Mouse (Mus musculus) CH12.LX (cell line): ENCODE measurements around the gene Gstm3.

Source experiments
- CHD1 ChIP-seq: IDR thresholded peaks from 2 replicates; pipeline ENCODE4 v1.6.1; 2012; ENCODE audit warnings: low read depth, low read length, improper control_type of control experiment, inconsistent platforms
- CTCF ChIP-seq, 2 experiments: IDR thresholded peaks in 1 of 2; conservative IDR thresholded peaks in 1 of 2; 2 replicates each; pipeline ENCODE4 v1.5.1; 2011 to 2012; ENCODE audit warnings: low read depth in 2 of 2, low read length in 2 of 2, improper control_type of control experiment in 1 of 2, inconsistent platforms in 1 of 2, mild to moderate bottlenecking in 1 of 2, moderate library complexity in 1 of 2
- ELF1 ChIP-seq: IDR thresholded peaks from 2 replicates; pipeline ENCODE4 v1.6.1; 2014; ENCODE audit warnings: low read depth, mild to moderate bottlenecking, inconsistent platforms, low read length, improper control_type of control experiment
- HCFC1 ChIP-seq: IDR thresholded peaks from 2 replicates; pipeline ENCODE4 v1.6.1; 2012; ENCODE audit warnings: low read depth, mild to moderate bottlenecking, inconsistent platforms, low read length, improper control_type of control experiment
- JUND ChIP-seq: conservative IDR thresholded peaks from 2 replicates; pipeline ENCODE4 v1.6.1; 2011; ENCODE audit warnings: low read depth, low read length, improper control_type of control experiment
- PAX5 ChIP-seq: IDR thresholded peaks from 2 replicates; pipeline ENCODE4 v1.6.1; 2012; ENCODE audit warnings: low read length, inconsistent platforms, mixed read lengths
- POLR2A ChIP-seq: IDR thresholded peaks from 2 replicates; pipeline ENCODE4 v1.6.1; 2011; ENCODE audit warnings: low read depth, mild to moderate bottlenecking, improper control_type of control experiment, low read length
- UBTF ChIP-seq: IDR thresholded peaks from 2 replicates; pipeline ENCODE4 v1.6.1; 2012; ENCODE audit warnings: low read depth, mild to moderate bottlenecking, inconsistent platforms, low read length, improper control_type of control experiment, moderate library complexity

DNA sequence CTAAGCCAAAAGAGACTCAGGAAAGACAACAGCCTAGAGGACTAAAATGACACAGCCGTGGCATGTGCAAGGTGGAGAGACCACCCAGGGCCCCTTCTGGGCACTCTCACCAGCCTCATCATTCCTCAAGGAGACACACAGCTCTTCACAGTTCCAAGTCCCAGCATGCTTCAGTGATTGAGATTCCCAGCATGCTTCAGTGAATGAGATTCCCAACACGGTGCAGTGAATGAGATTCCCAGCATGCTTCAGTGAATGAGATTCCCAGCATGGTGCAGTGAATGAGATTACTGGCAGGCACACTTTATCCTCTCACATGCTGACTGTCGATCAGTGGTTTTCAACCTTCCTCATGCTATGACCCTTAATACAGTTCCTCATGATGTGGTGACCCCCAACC, 42.5 kb upstream of the Gstm3 start:
- TF ChIP-seq HCFC1 (no peak), JUND (no peak), CTCF (conservative IDR thresholded peaks at IDR 0.05 in 1 of 2, IDR thresholded peaks at IDR 0.05 in 1 of 2; ENCODE audit: low read depth in 2 of 2, low read length in 2 of 2) (no peak), CHD1 (no peak), ELF1 (no peak), POLR2A (no peak), PAX5 (no peak), UBTF (no peak)
